In genomic region chr5:129914024-129914423, GRCm38 (mm10) we compare ENCODE assay signal across 9 mouse cellular contexts. TPM values are rescaled to one million over a fixed set of nuclear protein-coding genes. Genes with fewer than 3 reads are reported as not detected.
DNase-seq lines count a peak whose midpoint lies in the region; ATAC-seq and TF ChIP-seq lines count a peak whose summit lies in the region.
"Had no signal": no experiment of that assay in that cellular context is flagged by ENCODE, and none has a peak within 500 bp of the region (broad histone marks: within the 10 kb centered on the region; RNA-seq: fewer than 3 reads in every experiment).

No protein-coding gene starts in this region.

- no peak overlapping the region for H3K4me2 ChIP-seq in forebrain, postnatal 0 days (ENCODE audit: low read depth)
- H3K4me2 ChIP-seq in forebrain, embryonic 12.5 days: no peak overlapping the region
- H3K4me2 ChIP-seq: midbrain, embryonic 12.5 days had no signal

- no peak for ATAC-seq in forebrain, postnatal 0 days
- no peak for ATAC-seq in forebrain, embryonic 12.5 days (ENCODE audit: low FRiP score)
- ATAC-seq in granulocyte monocyte progenitor cell, adult 5-6 weeks (replicated peaks; ENCODE audit: poor library complexity, severe bottlenecking): peak; percentile 97

- peak; percentile 49 for TF ChIP-seq CTCF in forebrain, postnatal 0 days (IDR thresholded peaks at IDR 0.05; ENCODE audit: low read depth)
- peak; percentile 80 to 88 (median 80) for TF ChIP-seq CTCF in MEL (IDR thresholded peaks at IDR 0.05 in 2 of 3, conservative IDR thresholded peaks at IDR 0.05 in 1 of 3; ENCODE audit: control insufficient read depth in 1 of 3, insufficient read depth in 1 of 3, low read depth in 2 of 3, low read length in 3 of 3, poor library complexity in 1 of 3, severe bottlenecking in 1 of 3)

- H3K27me3 ChIP-seq in forebrain, postnatal 0 days (ENCODE audit: insufficient read depth, low read length): no peaks in the 10 kb centered on the region
- H3K27me3 ChIP-seq in forebrain, embryonic 12.5 days: no peaks in the 10 kb centered on the region
- H3K27me3 ChIP-seq in MEL (ENCODE audit: control insufficient read depth in 1 of 2, insufficient read depth in 2 of 2, low read length in 2 of 2): no peaks in the 10 kb centered on the region

- no peaks in the 10 kb centered on the region for H3K4me1 ChIP-seq in forebrain, postnatal 0 days (ENCODE audit: insufficient read depth)
- H3K4me1 ChIP-seq in forebrain, embryonic 12.5 days: peaks cover 3% of the 10 kb centered on the region; the same call in 1 of the 2 replicates
- peaks cover 0 to 11% of the 10 kb centered on the region in 2 experiments; a peak in 2 of 4 replicates for H3K4me1 ChIP-seq in MEL (ENCODE audit: control insufficient read depth in 1 of 2, insufficient read depth in 2 of 2, low read length in 2 of 2)

- TF ChIP-seq POLR2A in MEL (IDR thresholded peaks at IDR 0.05; ENCODE audit: control insufficient read depth in 1 of 2, insufficient read depth in 1 of 2, low read depth in 1 of 2, low read length in 2 of 2, poor library complexity in 1 of 2): no peak

- intact Hi-C loops in left cerebral cortex, postnatal 10 days (cut with DNase I): no loop called here

- H3K27ac ChIP-seq in forebrain, postnatal 0 days (ENCODE audit: low read depth, low read length): no peak overlapping the region
- no peak overlapping the region for H3K27ac ChIP-seq in forebrain, embryonic 12.5 days
- H3K27ac ChIP-seq in MEL (ENCODE audit: control insufficient read depth, low read depth, low read length): no peak overlapping the region
- H3K27ac ChIP-seq: midbrain, embryonic 12.5 days had no signal

- WGBS in forebrain, postnatal 0 days: 29% methylated on average over 2 of the region's 2 CpGs
- 21% methylated on average over 2 of the region's 2 CpGs for WGBS in forebrain, embryonic 12.5 days

- H3K79me2 ChIP-seq in MEL (ENCODE audit: control insufficient read depth, insufficient read depth, low read length, poor library complexity): no peaks in the 10 kb centered on the region

- H3K9me3 ChIP-seq in forebrain, postnatal 0 days (ENCODE audit: low read length): no peaks in the 10 kb centered on the region
- H3K9me3 ChIP-seq in forebrain, embryonic 12.5 days: no peaks in the 10 kb centered on the region
- no peaks in the 10 kb centered on the region for H3K9me3 ChIP-seq in MEL (replicated peaks; ENCODE audit: insufficient read depth, low read length)
- H3K9me3 ChIP-seq: midbrain, embryonic 12.5 days had no signal

- H3K36me3 ChIP-seq in forebrain, postnatal 0 days (ENCODE audit: insufficient read depth): no peaks in the 10 kb centered on the region
- H3K36me3 ChIP-seq in forebrain, embryonic 12.5 days (replicated peaks): no peaks in the 10 kb centered on the region
- peaks cover 0 to 9% of the 10 kb centered on the region in 2 experiments; a peak in 2 of 4 replicates for H3K36me3 ChIP-seq in MEL (ENCODE audit: control insufficient read depth in 1 of 2, insufficient read depth in 2 of 2, low read length in 2 of 2)
- H3K36me3 ChIP-seq: midbrain, embryonic 12.5 days had no signal

- no peak for DNase-seq in forebrain, postnatal 0 days
- DNase-seq in 3134 (ENCODE audit: extremely low read depth, insufficient read length, low spot score): peak; percentile 48
- DNase-seq in MEL (ENCODE audit: low read depth, low spot score): peak; percentile 80
- DNase-seq in lung, postnatal 14 days: peak; percentile 28
- no peak for DNase-seq in left cerebral cortex, postnatal 10 days (ENCODE audit: extremely low spot score in 1 of 2, low spot score in 2 of 2)
- DNase-seq in layer of hippocampus, postnatal 25 days (ENCODE audit: extremely low spot score in 1 of 2, low spot score in 1 of 2): no peak

- H3K4me3 ChIP-seq in forebrain, postnatal 0 days (ENCODE audit: low read depth, low read length): no peak overlapping the region
- no peak overlapping the region for H3K4me3 ChIP-seq in forebrain, embryonic 12.5 days (replicated peaks)
- no peak overlapping the region for H3K4me3 ChIP-seq in MEL (ENCODE audit: control insufficient read depth in 1 of 2, insufficient read depth in 1 of 2, low read depth in 2 of 2, low read length in 2 of 2)
- H3K4me3 ChIP-seq: midbrain, embryonic 12.5 days had no signal

- H3K9ac ChIP-seq in forebrain, postnatal 0 days: no peak overlapping the region
- no peak overlapping the region for H3K9ac ChIP-seq in forebrain, embryonic 12.5 days
- no peak overlapping the region for H3K9ac ChIP-seq in MEL (ENCODE audit: control insufficient read depth, low read depth, low read length, poor library complexity, severe bottlenecking)
- H3K9ac ChIP-seq: midbrain, embryonic 12.5 days had no signal

- no peak for TF ChIP-seq EP300 in MEL (IDR thresholded peaks at IDR 0.05; ENCODE audit: low read depth in 1 of 2, low read length in 2 of 2)

- peak; percentile 73 for TF ChIP-seq RAD21 in MEL (IDR thresholded peaks at IDR 0.05; ENCODE audit: low read depth, low read length)

TF ChIP-seq in MEL, 35 proteins besides CTCF, POLR2A, EP300 and RAD21:
- TF ChIP-seq ZC3H11A (IDR thresholded peaks at IDR 0.05; ENCODE audit: low read depth, low read length) (peak; percentile 68; the same call in 1 of the 2 replicates), ZMIZ1 (IDR thresholded peaks at IDR 0.05; ENCODE audit: low read depth, low read length) (no peak), SMC3 (IDR thresholded peaks at IDR 0.05; ENCODE audit: low read depth, low read length) (peak; percentile 78)

RNA-seq across cellular contexts. Expression of gene Nupr1l, which starts 5.7 kb away (rescaled TPM):
- total RNA-seq in forebrain, postnatal 0 days (2014; rRNA removed): 1.4 and 3.0 TPM in 2 replicates
- 5.5 and 5.6 TPM in 2 replicates for polyA plus RNA-seq in forebrain, postnatal 0 days (2015; fragmentation: Nextera tagmentation; extraction: Ambion mirVana)
- polyA plus RNA-seq in forebrain, embryonic 12.5 days (2016; fragmentation: Nextera tagmentation; extraction: Ambion mirVana): 6.2 and 6.9 TPM in 2 replicates
- total RNA-seq in MEL (2012; rRNA removed): 0.59 and 1.2 TPM in 2 replicates
- polyA plus RNA-seq in MEL (2012; ENCODE audit: insufficient read depth in 1 of 2, insufficient read length in 2 of 2, low read depth in 1 of 2, low replicate concordance in 2 of 2, missing spikeins in 1 of 2): under 1 TPM in 1 of 2 experiments, not detected in 1; 0.88 TPM
- 0.21 and 1.5 TPM in 2 replicates for total RNA-seq in granulocyte monocyte progenitor cell, adult 5-6 weeks (2014; fragmentation: Nextera tagmentation)
- 0.34 and 0.72 TPM in 2 replicates for total RNA-seq in granulocyte monocyte progenitor cell, adult 5-6 weeks (2017)
- 1 to 10 TPM; 1.6 to 2.3 TPM for total RNA-seq in left cerebral cortex, postnatal 10 days (2021)
- total RNA-seq in layer of hippocampus, postnatal 25 days (2021): 1 to 10 TPM; 1.7 to 3.5 TPM

RNA-seq across cellular contexts. Expression of gene Phkg1, which starts 15.7 kb away (rescaled TPM):
- total RNA-seq in forebrain, postnatal 0 days (2014; rRNA removed): 1.2 and 1.4 TPM in 2 replicates
- 0.50 and 1.3 TPM in 2 replicates for polyA plus RNA-seq in forebrain, postnatal 0 days (2015; fragmentation: Nextera tagmentation; extraction: Ambion mirVana)
- polyA plus RNA-seq in forebrain, embryonic 12.5 days (2016; fragmentation: Nextera tagmentation; extraction: Ambion mirVana): 0.23 and 0.32 TPM in 2 replicates
- total RNA-seq in MEL (2012; rRNA removed): 0.26 and 0.62 TPM in 2 replicates
- under 1 TPM in 1 of 2 experiments, not detected in 1; 0.72 TPM for polyA plus RNA-seq in MEL (2012; ENCODE audit: insufficient read depth in 1 of 2, insufficient read length in 2 of 2, low read depth in 1 of 2, low replicate concordance in 2 of 2, missing spikeins in 1 of 2)
- 0.36 TPM in 1 of 2 replicates, not detected in the other for total RNA-seq in granulocyte monocyte progenitor cell, adult 5-6 weeks (2014; fragmentation: Nextera tagmentation)
- total RNA-seq in granulocyte monocyte progenitor cell, adult 5-6 weeks (2017): 0.98 and 1.5 TPM in 2 replicates
- total RNA-seq in left cerebral cortex, postnatal 10 days (2021): 1 to 10 TPM; 7.8 to 8.7 TPM
- total RNA-seq in layer of hippocampus, postnatal 25 days (2021): 10 to 100 TPM; 19.3 to 25.6 TPM

RNA-seq across cellular contexts. Expression of gene Zbed5, which starts 18.5 kb away (rescaled TPM):
- total RNA-seq in forebrain, postnatal 0 days (2014; rRNA removed): 21.2 and 23.6 TPM in 2 replicates
- polyA plus RNA-seq in forebrain, postnatal 0 days (2015; fragmentation: Nextera tagmentation; extraction: Ambion mirVana): 8.3 and 9.8 TPM in 2 replicates
- 6.2 and 7.0 TPM in 2 replicates for polyA plus RNA-seq in forebrain, embryonic 12.5 days (2016; fragmentation: Nextera tagmentation; extraction: Ambion mirVana)
- 2.5 and 4.2 TPM in 2 replicates for total RNA-seq in MEL (2012; rRNA removed)
- 1 to 10 TPM in 1 of 2 experiments, not detected in 1; 4.0 TPM for polyA plus RNA-seq in MEL (2012; ENCODE audit: insufficient read depth in 1 of 2, insufficient read length in 2 of 2, low read depth in 1 of 2, low replicate concordance in 2 of 2, missing spikeins in 1 of 2)
- 1.2 and 3.1 TPM in 2 replicates for total RNA-seq in granulocyte monocyte progenitor cell, adult 5-6 weeks (2014; fragmentation: Nextera tagmentation)
- total RNA-seq in granulocyte monocyte progenitor cell, adult 5-6 weeks (2017): 1.9 and 4.2 TPM in 2 replicates
- 1 to 10 TPM; 3.8 to 5.8 TPM for total RNA-seq in left cerebral cortex, postnatal 10 days (2021)
- 1 to 10 TPM; 4.9 to 6.0 TPM for total RNA-seq in layer of hippocampus, postnatal 25 days (2021)

RNA-seq across cellular contexts. Expression of gene Chchd2, which starts 26.8 kb away (rescaled TPM):
- total RNA-seq in forebrain, postnatal 0 days (2014; rRNA removed): 905 and 1,053 TPM in 2 replicates
- 889 and 1,240 TPM in 2 replicates for polyA plus RNA-seq in forebrain, postnatal 0 days (2015; fragmentation: Nextera tagmentation; extraction: Ambion mirVana)
- polyA plus RNA-seq in forebrain, embryonic 12.5 days (2016; fragmentation: Nextera tagmentation; extraction: Ambion mirVana): 756 and 796 TPM in 2 replicates
- total RNA-seq in MEL (2012; rRNA removed): 905 and 951 TPM in 2 replicates
- 100 to 1,000 TPM in 1 of 2 experiments, not detected in 1; 588 TPM for polyA plus RNA-seq in MEL (2012; ENCODE audit: insufficient read depth in 1 of 2, insufficient read length in 2 of 2, low read depth in 1 of 2, low replicate concordance in 2 of 2, missing spikeins in 1 of 2)
- 360 and 388 TPM in 2 replicates for total RNA-seq in granulocyte monocyte progenitor cell, adult 5-6 weeks (2014; fragmentation: Nextera tagmentation)
- 241 and 245 TPM in 2 replicates for total RNA-seq in granulocyte monocyte progenitor cell, adult 5-6 weeks (2017)
- total RNA-seq in left cerebral cortex, postnatal 10 days (2021): 100 to 1,000 TPM; 426 to 432 TPM
- 100 to 1,000 TPM; 407 to 478 TPM for total RNA-seq in layer of hippocampus, postnatal 25 days (2021)

RNA-seq across cellular contexts. Expression of gene Vkorc1l1, which starts 27.7 kb away (rescaled TPM):
- 43.5 and 52.8 TPM in 2 replicates for total RNA-seq in forebrain, postnatal 0 days (2014; rRNA removed)
- polyA plus RNA-seq in forebrain, postnatal 0 days (2015; fragmentation: Nextera tagmentation; extraction: Ambion mirVana): 16.9 and 22.0 TPM in 2 replicates
- 41.2 and 41.3 TPM in 2 replicates for polyA plus RNA-seq in forebrain, embryonic 12.5 days (2016; fragmentation: Nextera tagmentation; extraction: Ambion mirVana)
- 22.9 and 24.2 TPM in 2 replicates for total RNA-seq in MEL (2012; rRNA removed)
- 10 to 100 TPM in 1 of 2 experiments, not detected in 1; 42.4 TPM for polyA plus RNA-seq in MEL (2012; ENCODE audit: insufficient read depth in 1 of 2, insufficient read length in 2 of 2, low read depth in 1 of 2, low replicate concordance in 2 of 2, missing spikeins in 1 of 2)
- total RNA-seq in granulocyte monocyte progenitor cell, adult 5-6 weeks (2014; fragmentation: Nextera tagmentation): 36.6 and 44.6 TPM in 2 replicates
- total RNA-seq in granulocyte monocyte progenitor cell, adult 5-6 weeks (2017): 26.7 and 39.9 TPM in 2 replicates
- 10 to 100 TPM; 49.8 to 58.2 TPM for total RNA-seq in left cerebral cortex, postnatal 10 days (2021)
- total RNA-seq in layer of hippocampus, postnatal 25 days (2021): 10 to 100 TPM; 40.5 to 45.8 TPM

Comparison
In these comparisons a context has a peak if more than half of its experiments do, and no peak if none do; other contexts are left out.
1. DNase-seq: peak in 3134 (single experiment), MEL (single experiment) and lung, postnatal 14 days (single experiment); none in forebrain, postnatal 0 days (single experiment), left cerebral cortex, postnatal 10 days (0 of 2) and layer of hippocampus, postnatal 25 days (0 of 2).